Mouse (Mus musculus) bone marrow macrophage, adult 2 months (primary cell): Measurements from ENCODE around the gene Ric8b. TPM values are rescaled to one million over a fixed set of nuclear protein-coding genes. Genes with fewer than 3 reads are reported as not detected.

Experiments used
- H3K27ac ChIP-seq: 2 replicates; pipeline ENCODE4 v1.5.1; 2012; ENCODE audit warnings: low read depth, low read length; ENCODE audit not compliant: insufficient read depth
- H3K4me1 ChIP-seq: 2 replicates; pipeline ENCODE4 v1.6.1; 2012; ENCODE audit warnings: low read length; ENCODE audit not compliant: control insufficient read depth, insufficient read depth
- H3K4me3 ChIP-seq: 2 replicates; pipeline ENCODE4 v1.5.1; 2012; ENCODE audit warnings: mild to moderate bottlenecking, low read length, moderate library complexity; ENCODE audit not compliant: insufficient read depth
- CTCF ChIP-seq: IDR thresholded peaks from 2 replicates; pipeline ENCODE4 v1.5.1; 2012; ENCODE audit warnings: low read depth, mild to moderate bottlenecking, low read length, moderate library complexity
- POLR2A ChIP-seq: IDR thresholded peaks from 2 replicates; pipeline ENCODE4 v1.6.1; 2012; ENCODE audit warnings: mild to moderate bottlenecking, low read depth, low read length, borderline replicate concordance
- polyA plus RNA-seq: library from polyadenylated mRNA; stranded (reverse); fragments of >200 nt; gene quantifications from 2 replicates; pipeline ENCODE4 v1.2.4, GENCODE M21; 2012; ENCODE audit not compliant: missing spikeins, insufficient read depth, insufficient read length

Ric8b gene
- polyA plus RNA-seq, 1 experiment: 11.7 TPM

- H3K4me1 ChIP-seq: 0 out of 2 replicates have a peak, but pooled peaks cover 5% of the 10 kb centered on the region
- TF ChIP-seq CTCF (no peak), POLR2A (no peak)
- no peak overlapping the region for H3K4me3 ChIP-seq
- H3K27ac ChIP-seq: no peak overlapping the region
Observed at GRCm38 (mm10) chr10:84908471-84908870, 8.9 kb upstream of the Ric8b start.

DNA sequence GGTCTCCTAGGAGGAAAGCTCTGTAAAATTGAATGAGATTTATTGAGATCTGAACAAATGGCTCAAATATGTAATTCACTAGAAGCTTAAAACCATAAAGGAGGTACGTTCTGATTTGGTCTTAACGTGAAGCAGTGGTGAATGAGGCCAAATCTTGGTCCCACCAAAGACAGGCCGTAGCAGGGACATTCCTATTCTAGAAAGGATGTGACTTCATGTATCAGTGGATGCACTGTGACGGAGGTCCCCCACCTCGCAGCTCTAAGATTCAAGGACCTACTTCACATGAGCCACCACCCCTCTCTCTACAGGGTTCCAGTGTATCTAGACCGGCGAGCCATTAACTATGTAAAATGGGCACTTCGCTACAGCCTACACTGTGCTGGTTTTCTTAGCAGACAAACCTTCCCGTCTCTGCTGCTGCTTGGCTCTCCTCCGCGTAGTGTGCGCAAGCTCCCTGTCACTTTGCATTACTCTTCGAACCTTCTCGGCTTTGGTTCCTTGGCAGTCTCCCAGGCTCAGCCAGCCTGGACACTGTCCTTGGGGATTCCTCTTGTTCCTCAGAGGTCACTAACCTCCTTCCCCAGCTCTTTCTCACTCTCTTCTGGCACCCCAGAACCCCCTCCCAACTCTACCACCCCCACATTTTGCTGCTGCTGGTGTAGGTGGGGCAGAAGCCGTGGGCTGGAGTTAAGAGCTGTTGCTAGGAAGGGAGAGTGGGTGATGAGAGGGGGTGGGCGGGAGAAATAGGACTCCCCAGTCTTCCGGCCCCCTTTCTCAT is 8.2 kb upstream of the Ric8b start:
- Histone ChIP-seq H3K4me1 (no peaks in the 10 kb centered on the region), H3K4me3 (no peak overlapping the region), H3K27ac (no peak overlapping the region)
- no peak for TF ChIP-seq CTCF
- no peak for TF ChIP-seq POLR2A

DNA sequence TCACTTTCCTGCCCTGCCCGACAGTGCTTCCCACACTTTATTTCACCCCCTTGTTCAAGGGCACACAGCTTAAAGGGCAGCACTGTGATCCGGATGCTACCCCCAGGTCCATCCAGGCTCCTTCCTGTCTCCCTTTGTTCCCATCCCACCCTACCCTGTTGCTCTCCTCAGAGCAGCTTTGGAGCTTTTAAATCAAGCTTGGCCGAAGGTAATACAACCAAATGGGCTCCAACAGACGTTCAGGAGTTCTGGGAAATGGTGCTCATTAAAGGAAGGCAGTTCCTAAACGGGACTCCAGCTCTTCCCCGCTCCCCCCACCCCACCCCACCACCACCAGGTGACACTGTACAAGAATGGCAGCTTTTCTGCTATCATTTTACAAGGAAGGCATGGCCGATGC is 7.2 kb upstream of the Ric8b start:
- Histone ChIP-seq H3K27ac (no peak overlapping the region), H3K4me1 (no peaks in the 10 kb centered on the region), H3K4me3 (no peak overlapping the region)
- TF ChIP-seq POLR2A: no peak
- no peak for TF ChIP-seq CTCF

DNA sequence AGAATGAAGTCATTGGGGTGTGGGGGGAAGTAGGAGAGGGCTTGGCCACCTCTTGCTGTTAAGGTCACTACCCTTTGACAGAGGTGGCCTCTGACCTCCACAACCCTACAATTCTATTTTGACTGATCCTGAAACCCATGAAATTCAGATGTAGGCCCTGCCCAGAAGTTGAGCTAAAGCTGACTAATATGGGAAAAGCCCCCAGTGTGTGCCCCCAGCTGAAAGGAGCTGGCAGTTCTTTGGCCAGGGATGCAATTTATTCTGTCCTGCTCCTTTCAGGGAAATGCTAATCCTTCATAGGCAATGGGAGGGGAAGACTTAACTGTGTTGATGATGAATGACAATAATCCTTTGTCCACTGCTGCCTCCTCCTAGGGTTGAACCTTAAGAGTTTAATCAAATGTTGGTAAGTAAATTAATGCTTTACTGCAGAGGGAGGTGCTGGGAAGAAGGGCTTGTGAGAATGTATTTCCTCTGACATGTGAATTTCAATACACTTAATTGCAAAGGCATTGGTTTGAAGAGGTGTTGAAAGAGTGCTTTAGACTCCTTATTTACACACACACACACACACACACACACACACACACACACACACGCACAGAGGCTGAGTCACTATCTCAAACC is 6.5 kb upstream of the Ric8b start:
- no peak overlapping the region for H3K27ac ChIP-seq
- H3K4me1 ChIP-seq: no peaks in the 10 kb centered on the region
- no peak overlapping the region for H3K4me3 ChIP-seq
- no peak for TF ChIP-seq POLR2A

DNA sequence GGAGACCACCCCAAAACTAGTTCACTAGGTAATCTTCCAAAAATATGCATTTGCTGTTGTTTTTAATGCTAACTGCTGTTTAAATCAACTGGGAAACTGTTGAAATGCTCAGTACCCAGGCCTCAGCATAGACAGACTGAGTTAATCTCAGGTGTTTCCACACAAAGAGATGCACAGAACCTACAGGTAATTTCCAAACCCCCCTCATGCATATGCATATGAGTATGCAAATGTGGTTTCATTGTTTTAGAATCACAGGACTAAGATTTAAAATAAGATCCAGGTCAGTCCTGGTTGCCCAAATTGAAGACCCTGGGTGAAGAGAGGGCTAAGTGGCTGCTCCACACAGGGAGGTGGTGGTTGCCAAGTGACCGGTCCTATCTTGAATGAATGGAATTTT is 4.3 kb upstream of the Ric8b start:
- Histone ChIP-seq H3K4me3 (no peak overlapping the region), H3K4me1 (no peaks in the 10 kb centered on the region; the same call in 1 of the 2 replicates), H3K27ac (no peak overlapping the region)
- TF ChIP-seq POLR2A (no peak), CTCF (no peak)

GRCm38 (mm10) chr10:84915476-84915875 is 1.9 kb upstream of the Ric8b start:
- no peak overlapping the region for H3K27ac ChIP-seq
- H3K4me3 ChIP-seq: no peak overlapping the region
- TF ChIP-seq POLR2A (no peak), CTCF (no peak)
- H3K4me1 ChIP-seq: peaks cover 9% of the 10 kb centered on the region

DNA sequence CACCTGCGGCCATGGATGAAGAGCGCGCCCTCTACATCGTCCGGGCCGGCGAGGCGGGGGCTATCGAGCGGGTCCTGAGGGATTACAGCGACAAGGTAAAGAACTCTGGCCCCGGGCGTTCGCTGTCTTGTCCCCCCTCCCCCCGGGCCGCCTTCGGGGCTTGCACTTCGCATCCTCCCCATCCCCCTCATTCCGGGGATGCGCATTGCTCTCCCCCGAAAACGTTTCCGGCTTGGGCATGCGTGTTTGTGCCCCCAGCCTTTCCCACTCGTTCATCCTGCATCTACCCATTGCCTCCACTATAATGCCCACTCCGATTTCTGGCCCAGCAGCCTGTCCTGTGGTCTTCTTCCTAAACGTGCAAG is 297 bp downstream of the Ric8b start:
- TF ChIP-seq POLR2A (no peak), CTCF (no peak)
- peaks cover 11% of the 10 kb centered on the region for H3K4me1 ChIP-seq
- H3K4me3 ChIP-seq: peak overlapping the region; percentile 89
- 0 out of 2 replicates have a peak overlapping the region, but pooled peaks have one; percentile 23 for H3K27ac ChIP-seq

- Histone ChIP-seq H3K27ac (no peak overlapping the region), H3K4me1 (peaks cover 4% of the 10 kb centered on the region; the same call in 1 of the 2 replicates), H3K4me3 (no peak overlapping the region)
- TF ChIP-seq CTCF: no peak
- no peak for TF ChIP-seq POLR2A
Observed at GRCm38 (mm10) chr10:84926336-84926735, 8.9 kb downstream of the Ric8b start.

DNA sequence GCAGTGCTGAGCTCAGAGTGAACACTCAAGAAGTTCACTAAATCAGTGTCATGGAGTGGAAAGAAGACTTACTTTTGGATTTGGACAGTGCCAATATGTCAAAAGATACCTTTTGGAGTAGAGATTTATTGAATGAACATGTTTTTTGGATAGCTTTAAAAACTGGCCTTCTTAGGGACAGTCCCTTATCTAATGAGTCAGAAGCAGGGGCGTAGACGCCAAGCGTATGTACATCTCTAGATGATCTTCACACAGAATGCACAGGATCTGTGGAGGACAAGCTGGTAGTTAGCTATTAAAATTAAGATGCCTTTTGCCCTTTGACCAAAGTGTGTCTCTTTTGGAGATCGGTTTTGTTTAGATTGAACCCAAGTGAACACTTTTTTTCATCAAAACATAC is 9.5 kb downstream of the Ric8b start:
- Histone ChIP-seq H3K4me3 (no peak overlapping the region), H3K27ac (no peak overlapping the region), H3K4me1 (peaks cover 4% of the 10 kb centered on the region; the same call in 1 of the 2 replicates)
- TF ChIP-seq POLR2A (no peak), CTCF (no peak)

GRCm38 (mm10) chr10:84928465-84928864 is 11.0 kb downstream of the Ric8b start:
- no peak overlapping the region for H3K4me3 ChIP-seq
- H3K27ac ChIP-seq: no peak overlapping the region
- H3K4me1 ChIP-seq: peaks cover 4% of the 10 kb centered on the region; the same call in 1 of the 2 replicates
- TF ChIP-seq CTCF (no peak), POLR2A (no peak)
